Mouse (Mus musculus) limb, embryonic 14.5 days (tissue): ENCODE data around the gene Plekhh1. TPM values are rescaled to one million over a fixed set of nuclear protein-coding genes. Genes with fewer than 3 reads are reported as not detected.
A peak's percentile ranks its signal among the peaks of the same experiment; 100 is the strongest.

ENCODE experiments used
- ATAC-seq: fragments of 200-750 bp; cut with Nextera tagmentation; 2 replicates; pipeline ENCODE4 v1.8.0; 2017; ENCODE audit warnings: low read depth, moderate number of reproducible peaks, moderate TSS enrichment; ENCODE audit not compliant: low FRiP score
- DNase-seq: peaks from one replicate; pipeline ENCODE4 v3.0.0-alpha.2; 2015; ENCODE audit warnings: low spot score
- H3K27ac ChIP-seq: fragments of 300-500 bp; sonication (generic); replicated peaks from 2 replicates; pipeline ENCODE4 v1.5.1; 2014; ENCODE audit warnings: low read depth, mild to moderate bottlenecking, low read length, moderate library complexity, mixed read lengths
- H3K27me3 ChIP-seq: fragments of 300-500 bp; sonication (generic); 2 replicates; pipeline ENCODE4 v1.6.1; 2014; ENCODE audit warnings: low read length, mixed read lengths; ENCODE audit not compliant: control insufficient read depth, insufficient read depth
- H3K36me3 ChIP-seq: fragments of 300-500 bp; sonication (generic); 2 replicates; pipeline ENCODE4 v1.6.1; 2014; ENCODE audit warnings: mild to moderate bottlenecking, low read length, moderate library complexity, mixed read lengths; ENCODE audit not compliant: control insufficient read depth, insufficient read depth
- H3K4me1 ChIP-seq: fragments of 300-500 bp; sonication (generic); 2 replicates; pipeline ENCODE4 v1.6.1; 2014; ENCODE audit warnings: antibody characterized with exemption, low read length, mixed read lengths; ENCODE audit not compliant: control insufficient read depth, insufficient read depth
- H3K4me2 ChIP-seq: fragments of 300-500 bp; sonication (generic); replicated peaks from 2 replicates; pipeline ENCODE4 v1.6.1; 2014; ENCODE audit warnings: low read depth, mild to moderate bottlenecking, low read length, moderate library complexity; ENCODE audit not compliant: severe bottlenecking
- H3K4me3 ChIP-seq: fragments of 300-500 bp; sonication (generic); replicated peaks from 2 replicates; pipeline ENCODE4 v1.5.1; 2014; ENCODE audit warnings: low read length
- H3K9ac ChIP-seq: fragments of 300-500 bp; sonication (generic); 2 replicates; pipeline ENCODE4 v1.6.1; 2014; ENCODE audit warnings: mild to moderate bottlenecking, low read depth, low read length, moderate library complexity; ENCODE audit not compliant: severe bottlenecking
- H3K9me3 ChIP-seq: fragments of 300-500 bp; sonication (generic); 2 replicates; pipeline ENCODE4 v1.6.1; 2016; ENCODE audit warnings: low read length; ENCODE audit not compliant: control insufficient read depth
- POLR2A ChIP-seq: fragments of 200-500 bp; IDR thresholded peaks from 2 replicates; pipeline ENCODE4 v1.8.0; 2012; ENCODE audit warnings: inconsistent platforms, mild to moderate bottlenecking, moderate library complexity, borderline replicate concordance; ENCODE audit not compliant: insufficient read depth, insufficient read length; ENCODE audit errors: extremely low read depth
- WGBS: fragments of 180-500 bp; shearing (Covaris S2); extraction: QIAGEN DNeasy Blood & Tissue Kit; methylation state at CpG from one replicate; pipeline ENCODE4 v1.1.7; 2014; 5-methylcytosine and 5-hydroxymethylcytosine counted together
- polyA plus RNA-seq, 2 experiments: library from polyadenylated mRNA; depleted of rRNA in 1 of 2; stranded (reverse) in 1 of 2; unstranded in 1 of 2; fragments of >200 nt; fragmentation: Nextera tagmentation in 1 of 2; extraction: Ambion mirVana in 1 of 2; gene quantifications; 2 replicates each; pipeline versions ENCODE4 v1.2.1 to v1.2.3; 2012 to 2014

Plekhh1 gene
- polyA plus RNA-seq, 2 experiments, result 2.5 to 4.9 TPM

- no peaks in the 10 kb centered on the region for H3K36me3 ChIP-seq
- no peak overlapping the region for H3K4me3 ChIP-seq
- H3K27me3 ChIP-seq, result no peaks in the 10 kb centered on the region
- H3K9me3 ChIP-seq, result no peaks in the 10 kb centered on the region
- TF ChIP-seq POLR2A, result no peak
- DNase-seq (no peak), ATAC-seq (no peak)
- no peaks in the 10 kb centered on the region for H3K4me1 ChIP-seq
- H3K27ac ChIP-seq, result no peak overlapping the region
- WGBS, result 67% methylated on average over 2 of the region's 2 CpGs
- no peak overlapping the region for H3K9ac ChIP-seq
- no peak overlapping the region for H3K4me2 ChIP-seq
Measured at GRCm38 (mm10) chr12:79104544-79104943, 75.6 kb downstream of the Plekhh1 start.

- Histone ChIP-seq H3K27me3 (no peaks in the 10 kb centered on the region), H3K4me1 (no peaks in the 10 kb centered on the region), H3K9ac (no peak overlapping the region), H3K36me3 (no peaks in the 10 kb centered on the region), H3K9me3 (no peaks in the 10 kb centered on the region), H3K4me3 (no peak overlapping the region), H3K27ac (no peak overlapping the region), H3K4me2 (no peak overlapping the region)
- ATAC-seq (no peak), DNase-seq (no peak)
- no peak for TF ChIP-seq POLR2A
- 87% methylated on average over 5 of the region's 5 CpGs for WGBS
Measured at GRCm38 (mm10) chr12:79105312-79105711, 76.3 kb downstream of the Plekhh1 start.

- no peak overlapping the region for H3K9ac ChIP-seq
- no peaks in the 10 kb centered on the region for H3K36me3 ChIP-seq
- 86% methylated on average over 4 of the region's 4 CpGs for WGBS
- no peaks in the 10 kb centered on the region for H3K27me3 ChIP-seq
- no peak overlapping the region for H3K27ac ChIP-seq
- no peak for TF ChIP-seq POLR2A
- ATAC-seq (no peak), DNase-seq (no peak)
- H3K4me1 ChIP-seq, result no peaks in the 10 kb centered on the region
- no peaks in the 10 kb centered on the region for H3K9me3 ChIP-seq
- H3K4me3 ChIP-seq, result no peak overlapping the region
- no peak overlapping the region for H3K4me2 ChIP-seq
Measured at GRCm38 (mm10) chr12:79118991-79119390, 90.0 kb downstream of the Plekhh1 start.

- H3K4me3 ChIP-seq, result no peak overlapping the region
- ATAC-seq (peak; percentile 41), DNase-seq (peak; percentile 68)
- TF ChIP-seq POLR2A, result no peak
- H3K4me2 ChIP-seq, result no peak overlapping the region
- H3K9ac ChIP-seq, result no peak overlapping the region
- no peak overlapping the region for H3K27ac ChIP-seq
- H3K27me3 ChIP-seq, result no peaks in the 10 kb centered on the region
- no peaks in the 10 kb centered on the region for H3K9me3 ChIP-seq
- 31% methylated on average over 3 of the region's 3 CpGs for WGBS
- no peaks in the 10 kb centered on the region for H3K4me1 ChIP-seq
- no peaks in the 10 kb centered on the region for H3K36me3 ChIP-seq
Measured at GRCm38 (mm10) chr12:79122820-79123219, 93.9 kb downstream of the Plekhh1 start.

GRCm38 (mm10) chr12:79130299-79131177 is 101.6 kb downstream of the Plekhh1 start, which contains the start of gene Arg2:
Gene Arg2 (plus strand): TSS chr12:79130777.
- Histone ChIP-seq H3K36me3 (no peaks in the 10 kb centered on the region), H3K27me3 (peaks cover 36% of the 10 kb centered on the region), H3K4me1 (no peaks in the 10 kb centered on the region; the same call in 1 of the 2 replicates), H3K9ac (peak within 1 kb of the TSS; percentile 48), H3K9me3 (no peaks in the 10 kb centered on the region), H3K4me3 (peak within 1 kb of the TSS; percentile 49), H3K4me2 (peak within 1 kb of the TSS; percentile 94), H3K27ac (no peak within 1 kb of the TSS)
- TF ChIP-seq POLR2A, result 0 out of 2 replicates have a peak, but pooled peaks have one; percentile 44
- DNase-seq (peak; percentile 73), ATAC-seq (peak; percentile 86)
- under 1% methylated on average over 47 of the region's 47 CpGs for WGBS

Other genes with a start within 250 kb of the Plekhh1 start
- 37.0 and 37.9 TPM in 2 replicates for gene Atp6v1d, start 167.5 kb upstream of the Plekhh1 start, polyA plus RNA-seq (2012; rRNA removed)
- gene Atp6v1d, start 167.5 kb upstream of the Plekhh1 start, polyA plus RNA-seq (2014; fragmentation: Nextera tagmentation; extraction: Ambion mirVana), result 64.3 and 70.2 TPM in 2 replicates
- gene Eif2s1, start 167.3 kb upstream of the Plekhh1 start, polyA plus RNA-seq (2012; rRNA removed), result 52.4 and 64.4 TPM in 2 replicates
- 188 and 194 TPM in 2 replicates for gene Eif2s1, start 167.3 kb upstream of the Plekhh1 start, polyA plus RNA-seq (2014; fragmentation: Nextera tagmentation; extraction: Ambion mirVana)
- gene Plek2, start 122.2 kb upstream of the Plekhh1 start, polyA plus RNA-seq (2012; rRNA removed), result 1.2 and 1.5 TPM in 2 replicates
- 4.5 and 5.8 TPM in 2 replicates for gene Plek2, start 122.2 kb upstream of the Plekhh1 start, polyA plus RNA-seq (2014; fragmentation: Nextera tagmentation; extraction: Ambion mirVana)
- 7.3 and 10.9 TPM in 2 replicates for gene Tmem229b, start 21.5 kb upstream of the Plekhh1 start, polyA plus RNA-seq (2012; rRNA removed)
- 7.2 and 7.4 TPM in 2 replicates for gene Tmem229b, start 21.5 kb upstream of the Plekhh1 start, polyA plus RNA-seq (2014; fragmentation: Nextera tagmentation; extraction: Ambion mirVana)
- 18.9 and 23.1 TPM in 2 replicates for gene Pigh, start 60.5 kb downstream of the Plekhh1 start, polyA plus RNA-seq (2012; rRNA removed)
- 29.4 and 31.2 TPM in 2 replicates for gene Pigh, start 60.5 kb downstream of the Plekhh1 start, polyA plus RNA-seq (2014; fragmentation: Nextera tagmentation; extraction: Ambion mirVana)
- 0.39 and 0.40 TPM in 2 replicates for gene Arg2, start 101.6 kb downstream of the Plekhh1 start, polyA plus RNA-seq (2012; rRNA removed)
- 0.55 and 0.65 TPM in 2 replicates for gene Arg2, start 101.6 kb downstream of the Plekhh1 start, polyA plus RNA-seq (2014; fragmentation: Nextera tagmentation; extraction: Ambion mirVana)
- 27.7 and 44.0 TPM in 2 replicates for gene Vti1b, start 143.5 kb downstream of the Plekhh1 start, polyA plus RNA-seq (2012; rRNA removed)
- gene Vti1b, start 143.5 kb downstream of the Plekhh1 start, polyA plus RNA-seq (2014; fragmentation: Nextera tagmentation; extraction: Ambion mirVana), result 85.7 and 94.6 TPM in 2 replicates
- gene Rdh11, start 163.1 kb downstream of the Plekhh1 start, polyA plus RNA-seq (2012; rRNA removed), result 22.1 and 23.5 TPM in 2 replicates
- gene Rdh11, start 163.1 kb downstream of the Plekhh1 start, polyA plus RNA-seq (2014; fragmentation: Nextera tagmentation; extraction: Ambion mirVana), result 25.1 and 27.1 TPM in 2 replicates
- gene Rdh12, start 179.8 kb downstream of the Plekhh1 start, polyA plus RNA-seq (2012; rRNA removed), result 9.4 and 10.2 TPM in 2 replicates
- 15.4 and 24.2 TPM in 2 replicates for gene Rdh12, start 179.8 kb downstream of the Plekhh1 start, polyA plus RNA-seq (2014; fragmentation: Nextera tagmentation; extraction: Ambion mirVana)